Mouse (Mus musculus) left cerebral cortex, adult 2 months (tissue): ENCODE results near the gene Nfatc4. TPM values are rescaled to one million over a fixed set of nuclear protein-coding genes. Genes with fewer than 3 reads are reported as not detected.

Experiments
- DNase-seq, 2 experiments: peaks; one replicate each; pipeline ENCODE4 v3.0.0; 2021 to 2022; ENCODE audit warnings: low spot score in 2 of 2, mixed read lengths in 1 of 2; ENCODE audit errors: extremely low spot score in 1 of 2
- H3K27ac ChIP-seq: fragments of 200-600 bp; 2 replicates; pipeline ENCODE4 v1.8.1; 2022
- H3K4me3 ChIP-seq: fragments of 200-600 bp; 2 replicates; pipeline ENCODE4 v1.8.1; 2022
- CTCF ChIP-seq: fragments of 200-600 bp; IDR thresholded peaks from 2 replicates; pipeline ENCODE4 v1.8.1; 2022; ENCODE audit warnings: antibody characterized with exemption, mild to moderate bottlenecking, moderate library complexity
- intact Hi-C: fragments of 180-260 bp; cut with DNase I; formaldehyde crosslinking; loops from one replicate; pipeline ENCODE4 v1.15.1; 2025
- total RNA-seq, 2 experiments: library from RNA; stranded (reverse); gene quantifications; 2 replicates each; pipeline ENCODE4 v1.2.3; 2021

Nfatc4 gene
- total RNA-seq, 2 experiments from 2014 or later, result 1.1 to 2.6 TPM

DNA sequence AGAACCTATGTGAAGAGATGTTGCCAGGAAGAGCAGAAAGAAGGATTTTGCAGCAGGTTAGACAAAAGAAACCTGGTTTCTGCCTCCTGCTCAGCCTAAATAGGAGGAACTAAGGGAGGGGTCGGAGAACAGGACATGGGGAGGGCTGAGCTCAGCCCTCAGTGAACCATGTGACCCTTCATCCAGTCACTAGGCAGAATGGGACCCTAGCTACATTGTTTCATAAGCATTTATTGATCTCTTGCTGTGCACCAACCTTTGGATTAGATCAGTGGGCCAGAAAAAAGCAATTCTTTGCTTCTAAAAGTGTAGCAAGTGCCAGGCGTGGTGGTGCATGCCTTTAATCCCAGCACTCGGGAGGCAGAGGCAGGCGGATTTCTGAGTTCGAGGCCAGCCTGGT is 15.4 kb downstream of the Nfatc4 start:
- intact Hi-C loops, result no loop called here
- Histone ChIP-seq H3K27ac (no peak overlapping the region), H3K4me3 (no peak overlapping the region)
- no peak for TF ChIP-seq CTCF
- no peak for DNase-seq

DNA sequence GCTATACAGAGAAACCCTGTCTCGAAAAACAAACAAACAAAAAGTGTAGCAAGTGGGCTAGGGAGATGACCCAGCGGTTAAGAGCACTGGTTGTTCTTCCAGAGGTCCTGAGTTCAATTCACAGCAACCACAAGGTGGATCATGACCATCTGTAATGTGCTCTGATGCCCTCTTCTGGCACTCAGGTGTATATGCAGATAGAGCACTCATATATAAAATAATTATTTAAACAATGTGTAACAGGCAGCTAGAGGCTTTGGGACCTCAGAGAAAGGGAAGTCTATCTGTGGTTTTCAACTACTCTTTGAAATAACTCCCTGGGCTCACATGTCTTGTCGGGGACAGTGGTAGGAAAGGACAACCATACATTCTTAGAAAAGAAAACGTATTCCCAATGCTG is 15.8 kb downstream of the Nfatc4 start:
- DNase-seq, result no peak
- Histone ChIP-seq H3K27ac (no peak overlapping the region), H3K4me3 (no peak overlapping the region)
- intact Hi-C loops, result no loop called here
- TF ChIP-seq CTCF, result peak; percentile 13

DNA sequence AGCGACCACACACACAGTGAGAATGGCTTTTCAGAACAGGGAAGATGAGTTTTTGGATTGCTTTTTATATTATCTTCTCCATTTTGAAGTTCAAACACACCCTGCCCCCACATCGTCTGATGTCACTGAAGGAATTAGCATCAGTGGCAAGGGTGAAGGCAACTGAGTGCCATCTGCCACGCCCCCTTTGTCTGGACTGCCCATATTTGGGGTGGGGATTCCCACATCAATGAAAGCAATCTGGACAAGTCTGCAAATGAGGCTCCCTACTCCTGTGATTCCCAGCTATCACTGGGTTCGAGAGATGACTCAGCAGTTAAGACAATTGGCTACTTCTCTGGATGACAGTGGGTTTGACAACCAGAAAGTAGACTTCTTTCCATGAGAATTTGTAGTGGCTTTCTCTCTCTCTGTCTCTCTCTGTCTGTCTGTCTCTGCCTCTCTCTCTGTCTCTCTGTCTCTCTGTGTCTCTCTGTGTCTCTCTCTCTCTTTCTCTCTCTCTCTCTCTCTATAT is 18.0 kb downstream of the Nfatc4 start:
- TF ChIP-seq CTCF, result no peak
- H3K4me3 ChIP-seq, result no peak overlapping the region

DNA sequence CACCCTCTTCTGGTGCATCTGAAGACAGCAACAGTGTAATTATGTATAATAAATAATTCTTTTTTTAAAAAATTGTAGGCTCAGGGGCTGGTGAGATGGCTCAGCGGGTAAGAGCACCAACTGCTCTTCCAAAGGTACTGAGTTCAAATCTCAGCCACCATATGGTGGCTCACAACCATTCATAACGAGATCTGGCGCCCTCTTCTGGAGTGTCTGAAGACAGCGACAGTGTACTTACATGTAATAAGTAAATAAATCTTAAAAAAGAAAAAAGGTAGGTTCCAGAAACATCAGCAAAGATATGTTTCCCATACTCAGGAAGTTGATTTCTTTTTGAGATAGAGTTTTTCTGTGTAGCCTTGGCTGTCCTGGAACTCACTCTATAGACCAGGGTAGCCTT is 19.9 kb downstream of the Nfatc4 start:
- H3K4me3 ChIP-seq, result no peak overlapping the region
- peak; percentile 48 for TF ChIP-seq CTCF
- no peak for DNase-seq
- no peak overlapping the region for H3K27ac ChIP-seq
- intact Hi-C loops, result no loop called here

More for the DNA sequence above, 18.0 kb downstream of the Nfatc4 start:
- H3K27ac ChIP-seq, result no peak overlapping the region
- intact Hi-C loops, result no loop called here
- DNase-seq, result no peak

DNA sequence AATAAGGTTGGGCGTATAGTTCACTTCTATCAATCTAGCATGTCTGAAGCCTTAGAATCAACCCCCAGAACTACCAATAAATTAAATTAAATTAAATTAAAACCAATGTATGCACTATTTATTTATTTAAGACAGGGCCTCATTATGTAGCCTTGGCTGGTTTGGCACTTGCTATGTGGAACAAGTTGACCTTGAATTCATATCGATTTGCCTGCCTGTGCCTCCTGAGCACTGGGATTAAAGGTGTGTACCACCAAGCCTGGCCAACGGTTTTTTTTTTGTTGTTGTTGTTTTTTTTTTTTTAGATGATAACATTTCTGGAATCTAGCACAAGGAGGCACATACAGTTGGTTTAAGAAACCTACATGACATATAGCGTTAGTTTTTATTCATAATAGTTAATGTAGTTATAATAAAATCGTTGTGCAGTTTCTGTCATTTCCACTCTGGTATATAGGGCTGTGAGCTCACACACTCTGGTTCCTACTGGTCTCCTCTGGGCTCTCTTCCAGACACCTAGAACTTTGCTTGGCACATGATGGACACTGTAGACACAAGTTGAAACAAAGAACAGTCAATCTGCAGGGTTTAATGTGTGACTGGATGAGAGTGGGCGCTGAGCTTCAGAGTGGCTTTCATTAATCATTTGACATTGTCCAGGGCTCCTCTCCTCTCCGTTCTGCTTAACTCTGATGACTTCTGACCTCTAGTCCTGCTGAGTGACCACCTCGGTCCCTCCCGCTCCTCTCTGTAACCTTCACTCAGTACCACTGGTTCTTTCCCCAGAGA is 22.8 kb downstream of the Nfatc4 start:
- TF ChIP-seq CTCF, result no peak
- H3K27ac ChIP-seq, result no peak overlapping the region
- intact Hi-C loops, result no loop called here
- no peak for DNase-seq
- H3K4me3 ChIP-seq, result no peak overlapping the region

DNA sequence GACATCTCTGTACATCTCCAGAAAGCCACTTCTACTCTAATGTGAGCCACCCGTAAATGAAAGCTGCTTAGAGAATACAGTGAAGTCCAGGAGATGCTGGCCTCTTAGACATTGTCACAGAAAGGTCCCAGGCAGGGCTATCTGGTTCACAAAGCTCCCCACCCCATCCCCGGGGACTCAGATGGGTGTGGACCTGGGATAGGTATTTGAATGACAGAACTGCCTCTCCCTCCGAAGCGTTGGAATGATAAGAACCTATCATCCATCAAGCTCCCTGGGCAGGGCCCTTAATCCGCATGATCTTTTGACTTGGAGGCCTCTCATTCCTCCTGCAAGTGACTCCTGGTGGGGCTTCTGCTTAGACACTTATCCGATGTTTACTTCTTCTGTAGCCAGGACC is 27.9 kb downstream of the Nfatc4 start:
- DNase-seq, result no peak
- no peak overlapping the region for H3K27ac ChIP-seq
- H3K4me3 ChIP-seq, result no peak overlapping the region
- intact Hi-C loops, result no loop called here
- TF ChIP-seq CTCF, result no peak

DNA sequence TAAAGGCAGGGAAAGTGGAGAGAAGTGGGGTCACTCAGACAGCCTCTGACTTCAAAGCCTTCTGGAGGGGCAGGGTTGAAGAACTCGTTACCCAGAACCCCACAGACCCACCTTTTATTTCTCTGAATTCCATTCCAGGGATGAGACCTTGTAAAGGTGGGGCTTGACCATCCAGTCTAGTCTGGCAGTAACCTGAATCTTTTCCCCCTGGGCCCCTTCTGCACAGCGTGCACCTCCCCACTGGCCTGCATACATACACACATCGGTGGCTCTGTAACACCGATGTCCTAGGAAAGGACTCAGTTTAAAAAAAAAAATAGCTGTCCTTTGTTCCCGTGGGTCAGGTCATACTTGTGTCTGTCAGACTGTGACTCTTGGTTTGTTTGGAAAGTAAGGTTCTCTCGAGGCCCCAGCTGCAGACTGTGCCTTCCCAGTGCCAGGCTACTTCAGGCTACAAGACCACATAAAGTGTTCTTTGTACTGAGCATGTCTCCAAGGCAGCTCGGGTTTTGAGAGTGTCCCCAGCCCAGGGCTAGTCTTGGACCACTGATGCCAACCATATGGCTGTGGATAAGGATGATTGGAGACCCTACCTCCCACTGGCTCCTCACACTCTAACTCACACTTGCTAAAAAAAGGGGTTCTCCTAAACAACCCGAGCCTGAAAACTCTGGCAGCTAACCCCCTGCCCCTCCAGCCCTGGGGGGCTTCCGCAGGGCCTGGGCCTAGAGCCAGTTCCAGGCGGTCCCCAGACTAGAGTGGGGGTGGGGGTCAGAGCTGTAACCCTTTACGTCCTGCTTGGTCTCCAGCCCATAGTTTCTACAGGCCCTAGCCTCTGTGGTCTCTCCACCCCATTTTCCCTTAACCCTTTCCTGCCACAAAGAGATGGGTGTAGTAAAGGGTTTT is 30.0 kb downstream of the Nfatc4 start:
- Histone ChIP-seq H3K4me3 (no peak overlapping the region), H3K27ac (no peak overlapping the region)
- intact Hi-C loops, result no loop called here
- no peak for DNase-seq
- TF ChIP-seq CTCF, result no peak

DNA sequence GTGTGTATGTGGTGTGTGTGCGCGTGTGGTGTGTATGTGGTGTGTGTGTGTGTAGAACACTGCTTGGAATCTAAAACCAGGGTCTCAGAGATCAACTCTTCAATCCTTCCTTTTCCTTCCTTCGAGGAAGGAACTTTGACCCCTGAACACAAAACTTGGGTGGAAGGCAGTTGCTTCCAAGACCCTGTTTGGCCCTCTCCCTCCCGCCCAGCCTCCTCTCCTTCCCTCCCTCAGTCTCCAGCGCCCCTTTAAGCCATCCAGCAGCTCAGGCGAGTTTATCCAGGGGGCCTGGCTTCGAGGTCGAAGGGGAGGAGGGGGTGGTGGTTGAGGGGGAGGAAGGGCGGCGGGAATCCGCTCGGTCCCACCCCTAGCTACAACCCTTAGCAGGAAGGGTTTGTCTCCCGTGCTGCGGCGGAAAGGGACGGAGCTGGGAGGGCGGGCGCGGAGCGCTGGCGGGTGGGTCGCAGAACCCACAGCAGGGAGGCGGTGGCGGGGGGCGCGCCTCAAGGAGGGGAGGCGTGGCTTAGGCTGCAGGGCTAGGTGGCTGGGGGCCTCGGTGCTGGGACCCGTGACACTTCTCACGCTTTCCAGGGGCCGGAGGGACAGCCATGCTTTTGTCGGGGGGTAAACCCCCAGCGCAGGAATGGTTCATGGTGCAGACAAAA is 30.8 kb downstream of the Nfatc4 start, which contains the start of gene Nynrin:
TSS of gene Nynrin (plus strand) at position 390 of the 665 bp plus-strand sequence.
- intact Hi-C loops, result no loop called here
- DNase-seq, result peak in 1 of 2 experiments; percentile 28

DNA sequence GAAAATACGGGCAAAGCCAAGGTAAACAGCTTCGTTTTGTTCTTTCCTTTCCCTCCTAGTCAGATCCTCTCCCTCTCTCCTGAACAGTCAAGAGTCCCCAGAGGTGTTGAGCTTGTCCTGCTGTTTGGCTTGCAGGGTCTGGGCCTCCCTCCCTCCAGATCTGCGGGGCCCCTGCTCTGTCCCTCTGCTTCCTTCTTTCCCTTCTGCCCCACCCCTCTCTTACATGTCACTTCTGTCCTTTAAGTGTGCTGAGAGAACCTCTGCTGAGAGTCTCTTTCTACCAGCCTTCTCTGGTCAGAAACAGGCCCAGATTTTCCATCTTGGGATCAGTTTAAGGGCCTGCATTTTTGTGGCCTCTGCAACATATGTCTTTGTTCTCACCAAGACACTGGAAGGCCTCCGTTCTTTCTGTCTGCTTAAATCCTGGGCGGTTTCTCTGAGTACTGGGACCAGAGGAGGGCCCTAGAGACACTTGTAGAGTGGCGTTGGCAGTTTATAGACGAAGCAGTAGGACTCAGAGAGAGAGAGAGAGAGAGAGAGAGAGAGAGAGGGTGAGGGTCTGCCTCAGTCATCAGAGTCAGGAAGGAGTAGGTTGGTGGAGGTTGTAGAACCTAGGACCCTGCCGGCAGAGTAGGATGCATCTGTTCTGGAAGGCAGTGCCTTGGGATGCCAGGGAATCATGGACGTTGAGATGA is 31.6 kb downstream of the Nfatc4 start:
- peak overlapping the region; percentile 61 for H3K4me3 ChIP-seq
- no peak for DNase-seq
- peak overlapping the region; percentile 54 for H3K27ac ChIP-seq
- TF ChIP-seq CTCF, result no peak
- intact Hi-C loops, result no loop called here

More for the DNA sequence above, 30.8 kb downstream of the Nfatc4 start, which contains the start of gene Nynrin:
- TF ChIP-seq CTCF, result no peak
- peak within 1 kb of the TSS; percentile 61 for H3K4me3 ChIP-seq
- H3K27ac ChIP-seq, result peak within 1 kb of the TSS; percentile 54

DNA sequence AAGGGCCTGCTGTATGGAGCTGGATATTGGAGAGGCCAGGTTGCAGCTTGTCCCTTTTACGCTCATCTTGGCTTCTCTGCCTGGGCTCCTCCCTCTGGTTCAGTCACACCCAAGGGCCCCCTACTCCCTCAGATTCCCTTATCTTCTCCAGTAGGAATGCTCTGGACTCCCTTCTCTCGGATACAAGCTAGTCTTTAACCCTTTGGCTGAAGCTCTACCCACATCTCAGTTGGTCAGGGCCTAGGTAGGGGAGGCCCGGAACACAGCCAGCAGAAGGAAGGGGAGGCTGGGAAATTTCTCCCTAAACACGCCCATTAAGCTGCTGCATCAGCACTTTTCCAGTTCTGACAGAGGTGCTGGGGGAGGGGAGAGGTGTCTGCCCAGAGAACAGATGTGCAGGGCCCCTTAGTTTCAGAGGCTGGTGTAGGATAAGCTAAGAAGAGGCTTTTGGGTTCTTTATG is 32.2 kb downstream of the Nfatc4 start:
- peak overlapping the region; percentile 54; the same call in 1 of the 2 replicates for H3K27ac ChIP-seq
- intact Hi-C loops, result no loop called here
- peak overlapping the region; percentile 61 for H3K4me3 ChIP-seq
- DNase-seq, result no peak
- no peak for TF ChIP-seq CTCF

DNA sequence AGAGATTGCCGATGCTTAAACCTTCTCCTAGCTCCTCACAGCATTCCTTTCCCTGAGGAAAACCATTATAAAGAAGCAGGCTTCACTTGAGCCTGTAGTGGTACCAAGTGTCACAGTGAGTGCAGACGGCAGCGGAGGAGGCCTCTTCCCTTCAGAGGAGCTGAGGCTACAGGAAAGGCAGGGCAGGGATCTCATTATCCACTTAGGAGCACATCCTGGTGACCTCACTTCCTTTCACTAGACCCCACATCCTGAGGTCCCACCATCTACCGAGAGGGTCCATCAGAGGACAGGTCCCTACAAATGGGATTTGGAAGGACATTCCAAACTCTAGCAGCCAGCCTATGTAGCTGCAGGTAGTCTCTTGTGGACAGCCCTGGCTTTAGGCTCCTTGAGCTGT is 34.6 kb downstream of the Nfatc4 start:
- intact Hi-C loops, result no loop called here
- no peak for DNase-seq
- TF ChIP-seq CTCF, result no peak
- no peak overlapping the region for H3K4me3 ChIP-seq
- H3K27ac ChIP-seq, result no peak overlapping the region
